Mouse (Mus musculus): ENCODE data around the gene 4930452B06Rik.

DNA sequence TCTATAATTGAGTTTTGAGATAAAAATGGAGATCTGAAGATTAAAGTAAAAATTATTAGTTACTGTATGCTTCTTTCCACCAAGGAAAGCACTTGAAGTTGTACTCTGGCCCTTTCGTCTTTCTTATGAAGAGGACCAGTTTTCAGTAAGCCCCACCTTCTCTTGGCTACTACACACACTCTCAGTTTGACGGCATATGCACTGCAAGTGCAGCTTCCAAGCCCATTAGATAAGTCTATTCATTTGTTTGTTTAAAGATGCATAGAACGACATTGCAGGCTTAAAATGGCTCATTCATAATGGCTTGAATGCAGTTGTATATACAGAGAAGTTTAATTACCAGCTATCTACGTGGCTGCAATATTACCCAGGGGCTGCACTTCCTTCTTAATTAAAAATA lies 171.1 kb downstream of the 4930452B06Rik start:
- TF ChIP-seq CTCF (conservative IDR thresholded peaks at IDR 0.05; ENCODE audit: low read length) (no peak), POU5F1 (IDR thresholded peaks at IDR 0.05; ENCODE audit: borderline replicate concordance, low read length) (no peak)

Measured in E14TG2a.4 (cell line).